Mouse (Mus musculus): ENCODE data around the gene Wdr43.
"Not testable (repeated sequence)": the region's sequence is repeated elsewhere in the genome, so short reads cannot be mapped to it uniquely, and the experiment has no call there.

Wdr43 gene

DNA sequence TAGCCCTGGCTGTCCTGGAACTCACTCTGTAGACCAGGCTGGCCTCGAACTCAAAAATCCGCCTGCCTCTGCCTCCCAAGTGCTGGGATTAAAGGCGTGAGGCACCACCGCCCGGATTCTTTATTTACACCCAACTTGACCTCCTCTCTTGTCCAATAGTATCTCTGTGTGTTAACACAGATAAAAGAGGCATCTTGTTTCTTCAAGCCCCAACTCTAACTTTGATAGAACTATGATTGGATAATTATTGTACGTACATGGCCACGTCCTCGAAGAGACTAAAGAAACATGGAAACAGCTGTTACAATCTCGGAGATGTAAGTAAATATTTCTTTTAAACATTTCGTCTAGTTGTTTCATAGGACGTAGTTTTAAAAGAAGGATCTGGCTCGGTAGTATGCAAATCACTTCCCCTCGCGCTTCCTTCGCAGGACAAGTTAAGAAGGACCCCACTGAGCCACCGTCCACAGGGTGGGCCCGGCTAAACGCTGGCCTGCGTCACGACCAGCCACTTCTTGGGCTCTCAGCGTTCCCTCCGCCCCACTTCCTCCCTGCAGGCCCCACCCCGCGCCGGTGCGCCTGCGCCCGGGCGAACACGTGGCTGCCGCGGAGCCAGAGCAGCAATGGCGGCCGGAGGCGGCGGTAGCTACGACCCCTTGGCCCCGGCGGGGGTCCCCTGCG lies at the start of gene Wdr43:
TSS of gene Wdr43 (plus strand) at position 258 of the 681 bp plus-strand sequence.
- peak; percentile 95 for DNase-seq

- DNase-seq = no peak
Observed at GRCm38 (mm10) chr17:71579176-71579705, 36.5 kb upstream of the Wdr43 start.

DNA sequence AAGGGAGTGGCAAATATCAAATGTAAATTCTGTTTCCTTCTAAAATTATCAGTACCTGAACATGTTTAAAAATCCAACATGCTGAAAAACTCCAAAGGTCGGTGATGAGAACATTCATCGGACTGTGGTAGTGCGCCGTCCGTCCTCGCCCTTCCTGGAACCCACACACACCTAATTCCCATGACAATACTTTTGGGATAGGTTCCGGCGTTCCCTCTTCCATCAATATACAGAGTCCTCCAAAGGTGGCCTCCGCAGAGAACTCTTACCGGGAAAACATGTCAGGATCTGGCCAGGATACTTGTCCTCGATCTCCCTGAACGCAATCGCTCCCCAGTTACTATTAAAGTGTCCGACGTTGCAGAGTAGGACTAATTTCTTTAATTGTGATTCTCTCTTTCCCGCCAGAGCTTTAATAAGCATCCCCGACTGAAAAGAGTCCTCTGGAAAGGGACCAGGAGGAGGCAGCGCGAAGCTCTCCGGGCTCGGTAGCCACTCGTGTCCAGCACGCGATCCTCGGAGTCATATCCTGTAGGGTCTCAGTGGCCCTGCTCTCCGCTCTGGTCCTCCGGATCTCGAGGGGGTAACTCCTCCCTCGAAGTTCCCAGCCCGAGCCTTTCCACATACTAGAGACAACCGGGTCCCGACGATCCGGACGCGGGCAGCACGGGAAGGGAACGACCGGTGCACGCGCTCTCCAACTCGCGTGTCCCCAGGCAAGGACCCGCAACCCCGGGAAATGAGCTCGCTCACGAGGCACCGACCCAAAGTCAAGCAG lies 17.6 kb upstream of the Wdr43 start:
- no peak for DNase-seq

- peak; percentile 92 for DNase-seq
Observed at GRCm38 (mm10) chr17:71598659-71599554, 16.8 kb upstream of the Wdr43 start.

DNA sequence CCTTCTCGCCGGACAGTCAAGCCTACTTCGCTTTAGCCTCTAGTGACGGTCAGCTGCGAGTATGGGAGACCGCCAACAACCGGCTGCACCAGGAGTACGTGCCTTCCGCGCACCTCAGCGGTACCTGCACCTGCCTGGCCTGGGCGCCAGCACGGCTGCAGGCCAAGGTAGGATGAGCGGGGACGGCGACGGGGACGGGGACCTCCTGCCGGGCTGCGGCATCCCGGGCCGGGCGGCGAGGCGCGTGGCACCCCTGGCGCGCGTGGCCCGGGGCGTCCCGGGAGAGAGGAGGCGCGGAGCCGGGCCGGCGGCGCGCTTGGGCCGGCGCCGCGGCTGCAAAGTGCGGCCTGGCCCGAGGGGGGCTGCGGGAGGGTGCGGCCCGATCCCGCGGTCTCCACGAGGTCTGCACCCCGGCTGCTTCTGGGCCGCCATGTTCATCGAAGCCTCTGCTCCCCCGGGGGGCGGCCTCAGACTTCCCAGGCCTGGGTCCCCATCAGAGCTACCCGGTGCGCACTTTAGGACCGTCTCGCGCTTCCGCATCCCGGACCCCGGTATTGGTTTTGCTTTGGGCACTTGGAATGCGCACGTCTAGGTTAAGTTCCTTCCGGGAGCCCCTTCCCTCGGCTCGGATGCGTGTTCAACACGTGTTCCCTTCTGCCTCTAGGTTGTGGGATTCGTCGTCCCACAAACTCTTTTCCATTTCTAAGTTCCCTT lies 781 bp downstream of the Wdr43 start:
- DNase-seq = peak; percentile 18

DNA sequence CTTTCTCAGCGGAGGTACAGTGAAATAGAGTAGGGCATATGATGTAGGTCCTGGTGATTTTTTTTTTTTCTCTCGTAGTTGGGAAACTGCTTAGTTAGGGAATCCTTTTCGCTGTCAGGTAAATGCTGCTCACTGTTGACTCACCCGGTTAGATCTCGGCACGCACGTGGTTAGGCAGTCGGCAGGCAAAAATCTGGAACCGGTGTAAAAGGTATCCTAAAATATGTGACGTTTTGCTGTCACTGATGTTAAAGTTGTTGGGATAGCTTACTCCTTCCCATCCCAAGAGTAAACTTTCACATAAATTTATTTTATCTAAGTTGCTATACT lies 1.3 kb downstream of the Wdr43 start:
- DNase-seq = no peak

- no peak for DNase-seq
Observed at GRCm38 (mm10) chr17:71617974-71618373, 2.3 kb downstream of the Wdr43 start.

DNA sequence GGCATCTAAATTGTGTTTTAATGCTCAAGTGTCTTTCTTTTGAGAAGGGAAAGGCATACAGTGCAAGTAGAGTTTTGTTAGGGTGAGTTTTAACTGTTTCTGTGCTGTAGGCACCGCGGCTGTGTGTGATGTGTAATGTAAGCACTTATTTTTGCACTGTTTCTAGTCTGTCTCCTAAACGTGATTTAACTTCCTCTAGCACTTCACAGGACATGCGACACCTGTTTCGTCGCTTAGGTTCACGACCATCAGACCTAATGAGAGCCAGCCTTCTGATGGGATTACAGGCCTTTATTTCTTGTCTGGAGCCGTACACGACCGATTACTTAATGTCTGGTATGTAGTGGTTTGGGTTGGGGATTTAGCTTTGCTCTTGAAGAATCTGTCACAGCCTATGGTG lies 16.1 kb downstream of the Wdr43 start:
- no peak for DNase-seq

DNA sequence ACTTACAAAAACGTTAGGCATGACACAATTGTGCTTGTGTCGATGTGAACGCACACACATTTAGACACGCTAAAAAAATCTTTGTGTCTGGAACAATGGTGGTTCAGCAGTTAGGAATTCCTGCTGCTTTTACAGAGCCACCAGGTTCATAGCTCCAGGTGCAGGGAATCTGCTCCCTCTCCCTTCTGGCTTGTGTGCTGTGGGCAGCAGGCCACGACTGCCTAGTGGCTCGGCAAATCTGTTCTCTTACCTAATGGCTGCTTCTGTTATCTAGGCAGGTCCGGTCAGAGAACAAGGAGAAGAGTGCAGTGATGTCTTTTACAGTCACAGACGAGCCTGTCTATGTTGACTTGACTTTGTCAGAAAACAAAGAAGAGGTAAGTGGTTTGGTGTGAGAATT lies 17.7 kb downstream of the Wdr43 start:
- DNase-seq = no peak

GRCm38 (mm10) chr17:71636786-71637185 lies 21.1 kb downstream of the Wdr43 start:
- DNase-seq = no peak

DNA sequence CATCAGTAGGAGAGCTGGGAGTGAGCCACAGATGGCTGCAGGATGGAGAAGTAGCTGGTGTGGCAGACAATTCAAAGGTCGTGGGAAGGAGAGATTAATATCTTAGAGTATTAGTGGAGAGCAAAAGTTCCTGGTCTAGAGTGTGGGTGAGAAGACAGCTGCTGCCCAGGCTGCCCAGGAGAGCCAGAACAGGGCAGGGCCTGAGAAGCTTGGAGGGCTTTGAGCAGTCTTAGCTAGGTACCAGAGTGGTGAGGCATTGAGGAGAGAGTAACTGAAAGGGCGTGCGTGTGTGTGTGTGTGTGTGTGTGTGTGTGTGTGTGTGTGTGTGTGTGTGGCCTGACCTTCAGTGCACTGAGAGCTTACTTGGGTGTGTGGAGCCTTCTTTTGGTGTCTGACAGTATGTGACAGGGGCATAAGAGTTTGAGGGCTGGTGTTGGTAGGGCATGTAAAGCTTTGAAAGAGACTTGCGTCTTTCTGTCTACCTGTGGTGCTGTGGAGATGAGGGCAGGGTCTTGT lies 22.1 kb downstream of the Wdr43 start:
- no peak for DNase-seq

GRCm38 (mm10) chr17:71639056-71639455 lies 23.4 kb downstream of the Wdr43 start:
- DNase-seq = not testable (repeated sequence)

DNA sequence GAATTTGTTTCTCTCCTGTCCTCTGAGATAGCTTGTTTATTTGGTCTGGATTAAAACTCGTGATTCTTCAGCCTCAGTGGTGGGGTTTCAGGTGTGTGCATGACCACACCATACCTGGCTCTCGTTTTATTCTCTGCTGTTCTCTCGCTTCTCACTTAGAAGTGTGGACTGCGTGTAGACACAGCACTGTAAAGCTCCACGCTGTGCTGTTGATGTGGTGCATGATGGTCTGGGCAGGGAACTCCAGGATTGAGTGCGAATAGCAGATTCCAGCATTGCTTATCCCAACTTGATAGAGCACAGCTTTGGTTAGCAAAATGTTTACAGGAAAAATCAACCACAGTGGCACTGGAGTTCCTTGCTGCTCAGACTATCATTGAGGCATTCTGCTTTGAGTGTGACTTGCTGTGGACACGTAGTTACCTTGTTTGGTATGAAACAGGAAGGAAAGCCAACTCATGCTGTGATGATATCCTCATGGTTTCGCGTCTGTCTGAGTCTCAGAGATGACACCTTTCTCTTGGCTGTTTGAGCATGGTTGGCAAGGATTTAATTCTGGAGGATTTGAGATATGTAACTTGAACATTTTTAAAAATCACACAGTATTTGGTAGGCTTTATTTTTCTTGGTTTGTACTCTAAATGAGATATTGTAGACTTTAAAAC lies 24.9 kb downstream of the Wdr43 start:
- DNase-seq = no peak

DNA sequence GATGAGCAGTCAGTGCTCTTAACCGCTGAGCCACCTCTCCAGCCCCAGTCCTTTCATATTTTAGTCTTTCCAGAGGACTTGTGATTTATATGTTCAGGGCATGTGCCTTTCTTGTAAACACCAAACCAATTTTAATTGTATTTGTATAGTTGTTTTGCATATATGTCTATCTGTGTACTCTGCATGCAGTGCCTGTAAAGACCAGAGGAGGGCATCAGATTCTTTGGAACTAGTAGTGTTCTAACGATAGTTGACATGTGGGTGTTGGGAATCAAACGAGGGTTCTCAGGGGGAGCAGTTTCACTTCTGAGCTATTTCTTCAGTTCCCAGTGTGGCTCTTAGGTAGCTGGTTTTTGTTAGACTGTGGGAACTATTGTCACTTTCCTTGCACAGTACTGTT lies 26.5 kb downstream of the Wdr43 start:
- DNase-seq = no peak

GRCm38 (mm10) chr17:71650011-71650410 lies 34.3 kb downstream of the Wdr43 start:
- DNase-seq = no peak

DNA sequence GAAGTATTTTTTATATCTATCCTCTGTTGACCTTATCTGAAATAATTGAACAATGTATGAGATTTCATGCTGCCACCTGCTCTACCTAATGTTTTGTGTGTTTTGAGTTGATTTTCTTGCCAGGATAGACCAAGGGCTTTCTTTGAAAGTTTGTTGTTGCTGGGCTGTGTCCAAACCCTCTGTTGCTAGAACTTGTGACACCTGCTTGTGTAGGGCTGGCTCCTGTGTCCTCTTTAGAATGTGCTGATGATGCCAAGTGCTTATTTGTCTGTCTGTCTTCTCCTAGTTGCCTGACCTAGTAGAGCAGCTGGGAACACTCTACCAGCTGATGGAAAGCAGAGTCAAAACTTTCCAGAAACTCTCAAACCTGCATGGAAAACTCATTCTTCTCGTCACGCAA lies 36.8 kb downstream of the Wdr43 start:
- no peak for DNase-seq

- no peak for DNase-seq
Observed at GRCm38 (mm10) chr17:71652934-71653333, 37.2 kb downstream of the Wdr43 start.

DNA sequence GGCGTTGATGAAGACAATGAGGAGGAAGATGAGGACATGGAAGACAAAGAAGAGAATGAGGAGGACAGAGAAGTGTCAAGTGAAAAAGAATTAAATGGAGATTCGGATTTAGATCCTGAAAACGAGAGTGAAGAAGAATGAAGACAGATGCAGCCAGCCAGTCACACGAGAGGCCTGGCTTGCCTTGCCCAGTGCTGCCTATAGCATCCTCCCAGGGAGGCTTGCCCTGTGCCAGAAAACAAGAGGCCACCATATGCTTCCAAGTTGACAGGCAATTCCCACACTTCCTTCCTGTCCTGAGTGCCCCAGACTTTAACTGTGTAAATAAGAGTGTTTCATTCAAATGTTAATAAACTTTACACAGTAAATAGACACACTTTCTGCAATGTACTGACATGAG lies 41.8 kb downstream of the Wdr43 start:
- no peak for DNase-seq

DNA sequence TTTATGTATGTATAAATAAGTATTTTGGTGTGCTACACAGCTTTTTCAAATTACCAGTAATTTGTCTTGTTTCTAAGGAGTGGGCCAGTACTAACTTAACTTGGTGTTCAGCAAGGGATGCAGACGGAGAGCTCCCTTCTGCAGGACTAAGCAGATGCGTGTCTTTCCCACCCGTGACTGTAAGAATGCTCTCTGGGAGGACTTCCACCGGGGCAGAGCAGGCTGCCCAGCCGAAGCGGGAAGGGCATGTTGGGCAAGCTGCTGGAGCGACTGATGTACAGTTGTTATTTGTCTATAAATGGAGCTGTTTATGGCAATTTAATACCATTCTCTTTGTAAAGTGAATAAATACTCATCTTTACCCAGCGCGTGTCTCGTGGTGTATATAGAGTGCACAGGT lies 43.0 kb downstream of the Wdr43 start:
- no peak for DNase-seq

GRCm38 (mm10) chr17:71660390-71660789 lies 44.7 kb downstream of the Wdr43 start:
- no peak for DNase-seq

- peak; percentile 66 for DNase-seq
Observed at GRCm38 (mm10) chr17:71662751-71663250, 47.1 kb downstream of the Wdr43 start.

DNA sequence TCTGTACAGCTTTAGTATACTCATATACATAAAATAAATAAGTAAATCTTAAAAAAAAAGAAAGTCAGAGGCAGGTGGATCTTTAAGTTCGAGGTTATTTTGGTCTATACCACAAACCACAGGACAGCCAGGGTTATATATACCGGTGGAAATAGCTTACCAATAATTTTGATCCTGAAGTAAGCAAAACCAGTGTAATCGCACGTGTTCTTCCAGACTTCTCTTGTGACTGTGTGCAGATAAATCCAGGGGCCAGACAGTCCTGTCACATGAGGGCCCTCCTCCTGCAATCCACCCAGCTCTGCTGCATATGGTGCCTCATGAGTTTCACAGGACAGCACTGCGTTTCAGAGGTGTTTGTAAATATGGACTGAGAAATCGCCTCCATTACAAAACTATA lies 47.8 kb downstream of the Wdr43 start:
- DNase-seq = no peak

All from right cerebral cortex, postnatal 14 days (tissue).